Mouse (Mus musculus) liver, embryonic 15.5 days (tissue): Measurements from ENCODE around the gene Pde2a. TPM values are rescaled to one million over a fixed set of nuclear protein-coding genes. Genes with fewer than 3 reads are reported as not detected.

Experiments used
- ATAC-seq: fragments of 200-750 bp; cut with Nextera tagmentation; 2 replicates; pipeline ENCODE4 v1.8.0; 2017; ENCODE audit warnings: moderate number of reproducible peaks, mild to moderate bottlenecking, moderate library complexity; ENCODE audit not compliant: insufficient read depth
- H3K27ac ChIP-seq: fragments of 300-500 bp; sonication (generic); replicated peaks from 2 replicates; pipeline ENCODE4 v1.5.1; 2015; ENCODE audit warnings: mild to moderate bottlenecking, inconsistent platforms
- H3K27me3 ChIP-seq: fragments of 300-500 bp; sonication (generic); 2 replicates; pipeline ENCODE4 v1.6.1; 2015; ENCODE audit warnings: mild to moderate bottlenecking, inconsistent platforms
- H3K36me3 ChIP-seq: fragments of 300-500 bp; sonication (generic); replicated peaks from 2 replicates; pipeline ENCODE4 v1.6.1; 2015; ENCODE audit warnings: moderate library complexity, mild to moderate bottlenecking, inconsistent platforms
- H3K4me1 ChIP-seq: fragments of 300-500 bp; sonication (generic); replicated peaks from 2 replicates; pipeline ENCODE4 v1.6.1; 2015; ENCODE audit warnings: inconsistent platforms
- H3K4me2 ChIP-seq: fragments of 300-500 bp; sonication (generic); 2 replicates; pipeline ENCODE4 v1.6.1; 2015; ENCODE audit warnings: moderate library complexity, mild to moderate bottlenecking, inconsistent platforms
- H3K4me3 ChIP-seq: fragments of 300-500 bp; sonication (generic); replicated peaks from 2 replicates; pipeline ENCODE4 v1.5.1; 2015; ENCODE audit warnings: mild to moderate bottlenecking, inconsistent platforms
- H3K9ac ChIP-seq: fragments of 300-500 bp; sonication (generic); 2 replicates; pipeline ENCODE4 v1.6.1; 2015; ENCODE audit warnings: moderate library complexity, mild to moderate bottlenecking, inconsistent platforms
- H3K9me3 ChIP-seq: fragments of 300-500 bp; sonication (generic); replicated peaks from 2 replicates; pipeline ENCODE4 v1.6.1; 2016; ENCODE audit warnings: inconsistent platforms
- WGBS: fragments of 180-500 bp; shearing (Covaris S2); methylation state at CpG from one replicate; pipeline ENCODE4 v1.1.7; 2015; ENCODE audit warnings: mixed read lengths; ENCODE audit not compliant: insufficient replicate concordance; 5-methylcytosine and 5-hydroxymethylcytosine counted together
- polyA plus RNA-seq: library from polyadenylated mRNA; unstranded; fragments of >200 nt; fragmentation: Nextera tagmentation; extraction: Ambion mirVana; gene quantifications from 2 replicates; pipeline ENCODE4 v1.2.1, GENCODE M21; 2015

Gene Pde2a
- polyA plus RNA-seq, 1 experiment from 2014 or later = 12.0 TPM

DNA sequence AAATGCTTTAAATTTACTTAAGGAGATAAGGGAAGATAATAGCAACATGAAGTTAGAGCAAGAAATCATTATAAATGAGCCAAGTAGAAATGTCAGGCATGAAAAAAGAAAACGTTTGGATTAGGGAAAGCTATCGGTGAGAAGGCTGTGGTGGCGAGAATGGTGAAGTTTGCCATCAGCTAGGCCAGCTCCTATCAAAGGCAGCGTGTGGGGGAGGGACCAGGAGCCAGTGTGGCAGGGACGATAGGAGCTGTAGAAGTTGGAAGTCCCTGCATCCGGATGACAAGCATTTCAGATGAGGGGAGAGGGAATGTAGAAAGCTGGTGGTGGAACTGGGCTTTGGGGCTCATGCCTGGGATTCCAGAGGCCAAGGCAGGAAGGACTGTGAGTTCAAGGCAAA lies 93.8 kb downstream of the Pde2a start:
- Histone ChIP-seq H3K4me2 (no peak overlapping the region), H3K27ac (no peak overlapping the region), H3K4me1 (no peaks in the 10 kb centered on the region), H3K36me3 (no peaks in the 10 kb centered on the region), H3K9me3 (no peaks in the 10 kb centered on the region), H3K27me3 (no peaks in the 10 kb centered on the region), H3K4me3 (no peak overlapping the region), H3K9ac (no peak overlapping the region)
- 31% methylated on average over 6 of the region's 6 CpGs for WGBS
- no peak for ATAC-seq

DNA sequence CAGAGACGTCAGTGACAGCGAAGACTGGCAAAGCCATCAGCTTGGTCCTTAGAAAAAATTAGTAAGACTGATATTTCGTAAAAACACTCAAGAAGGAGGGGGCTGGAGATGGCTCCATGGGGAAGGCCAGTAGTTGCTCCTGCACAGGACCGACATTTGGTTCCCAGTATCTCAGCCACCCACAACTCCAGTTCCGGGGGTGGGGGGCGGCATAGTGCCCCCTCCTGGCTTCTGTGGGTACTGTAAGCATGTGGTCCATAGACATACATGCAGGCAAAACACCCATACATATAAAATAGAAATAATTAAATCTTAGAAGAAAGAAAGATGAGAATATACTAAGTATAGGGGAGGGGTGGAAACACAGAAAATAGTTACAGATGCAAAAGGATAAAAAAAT lies 95.0 kb downstream of the Pde2a start:
- no peak overlapping the region for H3K4me3 ChIP-seq
- H3K27ac ChIP-seq = no peak overlapping the region
- no peak for ATAC-seq
- H3K27me3 ChIP-seq = no peaks in the 10 kb centered on the region
- no peak overlapping the region for H3K9ac ChIP-seq
- no peak overlapping the region for H3K4me2 ChIP-seq
- H3K9me3 ChIP-seq = no peaks in the 10 kb centered on the region
- no peaks in the 10 kb centered on the region for H3K36me3 ChIP-seq
- WGBS = 47% methylated on average over 6 of the region's 6 CpGs
- H3K4me1 ChIP-seq = no peaks in the 10 kb centered on the region

GRCm38 (mm10) chr7:101521696-101522095 lies 100.2 kb downstream of the Pde2a start:
- Histone ChIP-seq H3K9me3 (no peaks in the 10 kb centered on the region), H3K4me2 (no peak overlapping the region), H3K4me1 (no peaks in the 10 kb centered on the region), H3K9ac (no peak overlapping the region), H3K27me3 (no peaks in the 10 kb centered on the region), H3K36me3 (no peaks in the 10 kb centered on the region), H3K27ac (no peak overlapping the region), H3K4me3 (no peak overlapping the region)
- 54% methylated on average over 1 of the region's 1 CpGs for WGBS
- ATAC-seq = no peak

DNA sequence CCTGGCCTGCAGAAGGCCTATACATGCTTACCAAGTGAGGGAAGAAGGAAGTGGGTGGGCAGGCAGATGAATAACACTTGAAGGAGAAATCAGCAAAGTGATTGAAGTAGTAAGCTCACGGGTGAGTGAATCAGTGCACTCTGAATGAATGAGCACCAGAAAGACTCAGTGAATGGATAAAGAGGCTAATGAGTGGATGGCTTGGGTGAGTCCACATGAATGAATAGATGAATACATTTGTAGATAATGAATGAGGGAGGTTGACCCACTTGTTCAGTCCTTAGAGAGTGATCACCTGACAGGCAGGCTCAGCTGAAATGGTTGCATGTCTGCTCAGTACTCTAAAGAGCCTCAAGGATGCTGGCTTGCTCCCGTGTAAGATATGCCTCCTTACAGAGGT lies 101.7 kb downstream of the Pde2a start:
- H3K36me3 ChIP-seq = no peaks in the 10 kb centered on the region
- H3K4me2 ChIP-seq = no peak overlapping the region
- no peak overlapping the region for H3K9ac ChIP-seq
- H3K27me3 ChIP-seq = no peaks in the 10 kb centered on the region
- no peak for ATAC-seq
- no peak overlapping the region for H3K27ac ChIP-seq
- H3K9me3 ChIP-seq = no peaks in the 10 kb centered on the region
- no peak overlapping the region for H3K4me3 ChIP-seq
- 51% methylated on average over 2 of the region's 2 CpGs for WGBS
- H3K4me1 ChIP-seq = no peaks in the 10 kb centered on the region

DNA sequence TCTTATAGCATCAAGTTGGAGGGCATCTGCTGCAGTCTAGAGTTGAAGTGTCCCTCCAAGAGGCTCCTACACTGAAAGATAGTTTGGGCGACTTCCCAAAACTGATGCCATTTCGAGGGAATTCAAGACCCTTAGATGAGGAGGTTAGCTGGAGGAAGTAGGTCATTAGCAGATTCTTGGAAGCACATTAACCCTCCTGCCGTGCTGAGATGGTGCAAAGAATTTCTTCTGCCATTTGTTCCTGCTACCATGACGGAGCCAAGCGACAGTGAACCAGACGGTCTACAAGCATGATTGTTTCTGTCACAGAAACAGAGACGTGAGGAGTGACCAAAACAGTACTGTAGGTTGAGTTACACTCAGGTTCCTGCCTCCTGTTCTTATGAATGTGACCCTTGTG lies 105.0 kb downstream of the Pde2a start:
- no peaks in the 10 kb centered on the region for H3K9me3 ChIP-seq
- ATAC-seq = no peak
- H3K36me3 ChIP-seq = no peaks in the 10 kb centered on the region
- no peak overlapping the region for H3K4me2 ChIP-seq
- no peak overlapping the region for H3K9ac ChIP-seq
- no peaks in the 10 kb centered on the region for H3K4me1 ChIP-seq
- H3K27ac ChIP-seq = no peak overlapping the region
- no peak overlapping the region for H3K4me3 ChIP-seq
- H3K27me3 ChIP-seq = no peaks in the 10 kb centered on the region
- WGBS = 46% methylated on average over 7 of the region's 7 CpGs

DNA sequence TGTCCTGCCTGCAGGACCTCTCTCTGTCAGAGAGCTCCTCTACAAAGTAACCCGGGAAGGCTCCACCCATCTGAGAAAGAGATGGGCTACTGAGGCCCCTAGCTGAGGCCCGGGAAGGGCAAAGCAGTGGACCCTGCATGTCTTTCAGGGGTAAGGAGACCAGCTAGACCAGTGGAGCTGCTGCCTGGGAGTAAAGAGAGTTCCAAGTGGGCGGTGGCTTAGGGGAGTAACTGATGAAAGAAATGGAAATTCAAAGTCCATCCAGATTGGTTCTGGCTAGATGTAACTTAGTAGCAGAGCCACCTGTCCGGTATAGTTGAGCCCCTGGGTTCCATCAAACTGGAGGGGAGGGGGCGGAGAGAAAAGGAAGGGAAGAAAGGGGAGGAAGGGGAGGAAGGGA lies 112.9 kb downstream of the Pde2a start:
- Histone ChIP-seq H3K9ac (no peak overlapping the region), H3K4me1 (no peaks in the 10 kb centered on the region), H3K36me3 (no peaks in the 10 kb centered on the region), H3K27ac (no peak overlapping the region), H3K27me3 (no peaks in the 10 kb centered on the region), H3K9me3 (no peaks in the 10 kb centered on the region), H3K4me3 (no peak overlapping the region), H3K4me2 (no peak overlapping the region)
- no peak for ATAC-seq
- WGBS = 33% methylated on average over 5 of the region's 5 CpGs

- no peak overlapping the region for H3K27ac ChIP-seq
Observed at GRCm38 (mm10) chr7:101535102-101535501, 113.6 kb downstream of the Pde2a start.

DNA sequence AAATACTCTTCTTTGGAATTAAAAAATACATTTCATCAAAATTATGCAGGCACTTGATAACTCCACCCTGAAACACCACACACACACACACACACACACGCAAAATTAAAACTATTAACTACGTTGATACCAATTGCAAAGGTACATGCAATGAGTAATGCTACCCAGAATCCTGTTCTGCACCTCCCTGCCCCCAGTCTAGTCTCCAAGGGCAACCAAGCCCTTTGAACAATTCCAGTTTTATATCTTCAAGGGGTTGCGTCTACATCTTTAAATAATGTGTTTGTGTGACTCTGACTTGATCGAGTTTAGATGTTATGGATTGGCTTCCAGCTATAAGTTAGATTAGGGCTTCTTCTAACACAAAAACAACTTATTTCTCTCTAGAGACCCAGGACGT lies 114.0 kb downstream of the Pde2a start:
- no peaks in the 10 kb centered on the region for H3K4me1 ChIP-seq
- no peaks in the 10 kb centered on the region for H3K9me3 ChIP-seq
- H3K27me3 ChIP-seq = no peaks in the 10 kb centered on the region
- 59% methylated on average over 5 of the region's 5 CpGs for WGBS
- no peak overlapping the region for H3K4me3 ChIP-seq
- no peak overlapping the region for H3K27ac ChIP-seq
- ATAC-seq = no peak
- H3K9ac ChIP-seq = no peak overlapping the region
- H3K36me3 ChIP-seq = no peaks in the 10 kb centered on the region
- H3K4me2 ChIP-seq = no peak overlapping the region

More at GRCm38 (mm10) chr7:101535102-101535501, 113.6 kb downstream of the Pde2a start:
- Histone ChIP-seq H3K36me3 (no peaks in the 10 kb centered on the region), H3K9ac (no peak overlapping the region), H3K4me2 (no peak overlapping the region), H3K9me3 (no peaks in the 10 kb centered on the region), H3K4me3 (no peak overlapping the region), H3K27me3 (no peaks in the 10 kb centered on the region), H3K4me1 (no peaks in the 10 kb centered on the region)
- no peak for ATAC-seq
- 65% methylated on average over 10 of the region's 10 CpGs for WGBS

DNA sequence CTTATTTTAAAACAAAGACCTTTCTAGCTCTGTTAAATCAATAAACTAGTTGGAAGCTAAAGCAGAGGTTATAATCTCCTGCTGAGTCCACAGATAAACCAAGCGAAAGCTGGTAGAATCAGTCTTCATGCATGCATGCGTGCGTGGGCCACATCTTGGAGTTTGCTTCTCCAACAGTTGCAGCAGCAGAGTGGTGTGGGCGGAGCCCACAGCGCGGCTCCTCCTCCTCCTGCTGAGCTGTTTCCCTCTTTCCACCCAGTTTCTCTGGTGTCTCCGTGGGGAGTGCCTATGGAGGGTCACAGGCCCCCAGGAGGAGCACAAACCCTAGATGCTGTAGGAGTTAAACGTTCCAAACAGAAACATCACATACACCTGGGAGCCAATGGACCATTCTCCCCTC lies 116.0 kb downstream of the Pde2a start:
- Histone ChIP-seq H3K9me3 (no peaks in the 10 kb centered on the region), H3K9ac (no peak overlapping the region), H3K4me1 (no peaks in the 10 kb centered on the region), H3K27ac (no peak overlapping the region), H3K36me3 (no peaks in the 10 kb centered on the region), H3K4me2 (no peak overlapping the region), H3K27me3 (no peaks in the 10 kb centered on the region), H3K4me3 (no peak overlapping the region)
- no peak for ATAC-seq
- WGBS = 36% methylated on average over 8 of the region's 8 CpGs

DNA sequence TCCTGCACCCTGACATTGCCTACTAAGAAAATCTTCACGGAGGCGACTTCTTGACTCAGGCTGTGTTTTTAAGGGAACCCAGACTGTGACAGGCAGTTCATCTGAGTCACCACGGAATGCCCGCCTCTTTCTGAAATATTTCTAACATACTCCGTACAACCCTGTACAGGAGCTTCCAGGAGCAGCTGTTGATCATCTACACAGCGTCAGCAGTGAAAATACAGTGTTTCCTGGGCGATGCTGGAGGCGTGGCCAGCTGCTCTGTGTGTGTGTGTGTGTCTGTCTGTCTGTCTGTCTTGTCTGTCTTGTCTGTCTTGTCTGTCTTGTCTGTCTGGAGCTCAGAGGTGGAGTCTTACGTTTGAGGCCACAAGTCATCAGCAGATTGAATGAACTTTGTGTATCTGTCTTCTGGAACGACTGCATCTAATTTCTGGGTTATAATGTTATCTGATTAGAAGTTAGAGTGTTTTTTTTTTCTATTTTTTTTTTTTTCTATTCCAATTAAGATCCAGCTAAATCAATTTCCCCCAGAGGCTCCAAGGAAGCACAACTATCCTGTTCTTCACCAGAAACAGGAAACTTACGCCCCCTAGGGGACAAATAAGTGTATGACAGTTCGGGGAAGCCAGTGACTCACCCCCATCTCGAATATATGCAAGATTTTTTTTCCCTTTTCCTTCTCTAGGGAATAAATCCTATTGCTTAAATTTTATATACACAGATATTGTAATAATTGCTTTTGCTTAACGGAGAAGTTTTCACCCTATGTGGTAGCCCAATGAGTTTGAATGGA lies 116.8 kb downstream of the Pde2a start:
- 38% methylated on average over 14 of the region's 14 CpGs for WGBS
- Histone ChIP-seq H3K4me2 (no peak overlapping the region), H3K27me3 (no peaks in the 10 kb centered on the region), H3K4me3 (no peak overlapping the region), H3K36me3 (no peaks in the 10 kb centered on the region), H3K27ac (no peak overlapping the region), H3K4me1 (no peaks in the 10 kb centered on the region), H3K9me3 (no peaks in the 10 kb centered on the region), H3K9ac (no peak overlapping the region)
- ATAC-seq = no peak

DNA sequence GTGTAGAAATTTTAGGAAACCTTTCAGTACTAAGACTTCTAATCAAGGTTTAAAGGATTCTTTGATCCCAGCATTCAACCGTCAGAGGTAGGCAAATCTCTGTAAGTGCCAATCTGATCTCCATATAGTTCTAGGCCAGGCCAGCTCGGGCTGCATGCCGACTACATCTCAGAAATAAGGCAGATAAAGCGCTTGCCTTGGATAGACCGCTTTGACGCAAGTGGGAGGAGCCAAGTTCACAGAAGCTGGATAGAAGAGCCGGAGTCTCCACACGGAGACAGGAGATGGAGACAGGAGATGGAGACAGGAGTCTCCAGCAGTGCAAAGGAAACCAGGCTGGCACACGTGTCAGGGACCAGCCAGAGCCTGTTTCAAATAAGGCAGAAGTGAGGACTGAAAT lies 118.3 kb downstream of the Pde2a start:
- WGBS = 41% methylated on average over 9 of the region's 9 CpGs
- no peaks in the 10 kb centered on the region for H3K9me3 ChIP-seq
- ATAC-seq = no peak
- no peaks in the 10 kb centered on the region for H3K4me1 ChIP-seq
- H3K4me2 ChIP-seq = no peak overlapping the region
- H3K9ac ChIP-seq = no peak overlapping the region
- no peak overlapping the region for H3K4me3 ChIP-seq
- no peak overlapping the region for H3K27ac ChIP-seq
- no peaks in the 10 kb centered on the region for H3K36me3 ChIP-seq
- no peaks in the 10 kb centered on the region for H3K27me3 ChIP-seq

- H3K9ac ChIP-seq = no peak overlapping the region
- H3K9me3 ChIP-seq = no peaks in the 10 kb centered on the region
- WGBS = 32% methylated on average over 5 of the region's 5 CpGs
- no peak overlapping the region for H3K27ac ChIP-seq
- H3K27me3 ChIP-seq = no peaks in the 10 kb centered on the region
- no peaks in the 10 kb centered on the region for H3K36me3 ChIP-seq
- no peak for ATAC-seq
- no peaks in the 10 kb centered on the region for H3K4me1 ChIP-seq
- no peak overlapping the region for H3K4me2 ChIP-seq
- H3K4me3 ChIP-seq = no peak overlapping the region
Observed at GRCm38 (mm10) chr7:101540684-101541083, 119.2 kb downstream of the Pde2a start.
